In genomic region chr1:152301355-152301754, GRCm38 (mm10) we compare ENCODE assay signal across 17 mouse cellular contexts.
DNase-seq lines count a peak whose midpoint lies in the region; ATAC-seq lines count a peak whose summit lies in the region.
"Had no signal": no experiment of that assay in that cellular context is flagged by ENCODE, and none has a peak within 500 bp of the region (broad histone marks: within the 10 kb centered on the region; RNA-seq: fewer than 3 reads in every experiment).

No protein-coding gene starts in this region.

- H3K4me2 ChIP-seq in forebrain, embryonic 13.5 days: no peak overlapping the region
- no peak overlapping the region for H3K4me2 ChIP-seq in midbrain, embryonic 16.5 days (ENCODE audit: low read length)
- H3K4me2 ChIP-seq: liver, embryonic 12.5 days; lung, embryonic 15.5 days had no signal

- H3K9me3 ChIP-seq in forebrain, embryonic 13.5 days (replicated peaks): 0 out of 2 replicates have a peak, but pooled peaks cover 4% of the 10 kb centered on the region
- H3K9me3 ChIP-seq in forebrain, embryonic 10.5 days: peaks cover 4% of the 10 kb centered on the region; the same call in 1 of the 2 replicates
- H3K9me3 ChIP-seq in midbrain, embryonic 16.5 days (replicated peaks; ENCODE audit: control insufficient read depth, low read length, poor library complexity, severe bottlenecking): no peaks in the 10 kb centered on the region
- H3K9me3 ChIP-seq: hindbrain, embryonic 10.5 days; liver, embryonic 12.5 days; lung, embryonic 15.5 days had no signal

- no peaks in the 10 kb centered on the region for H3K27me3 ChIP-seq in forebrain, embryonic 13.5 days
- H3K27me3 ChIP-seq in forebrain, embryonic 10.5 days (ENCODE audit: poor library complexity, severe bottlenecking): no peaks in the 10 kb centered on the region
- no peaks in the 10 kb centered on the region for H3K27me3 ChIP-seq in midbrain, embryonic 16.5 days (ENCODE audit: control insufficient read depth, insufficient read depth, low read depth, low read length)
- H3K27me3 ChIP-seq: liver, embryonic 12.5 days; lung, embryonic 15.5 days had no signal

- no peak overlapping the region for H3K9ac ChIP-seq in forebrain, embryonic 13.5 days
- no peak overlapping the region for H3K9ac ChIP-seq in midbrain, embryonic 16.5 days (ENCODE audit: low read depth, low read length)
- H3K9ac ChIP-seq: liver, embryonic 12.5 days; lung, embryonic 15.5 days had no signal

- no peak for DNase-seq in forebrain, embryonic 10.5 days (ENCODE audit: extremely low spot score, low spot score)
- DNase-seq in layer of hippocampus, adult 11-12 months (ENCODE audit: low spot score): peak; percentile 7
- no peak for DNase-seq in layer of hippocampus, postnatal 25 days (ENCODE audit: extremely low spot score in 1 of 2, low spot score in 1 of 2)
- DNase-seq in brain, adult 2 months (ENCODE audit: low read depth, low spot score): peak; percentile 67
- DNase-seq in retina, embryonic 14.5 days (ENCODE audit: low spot score): no peak
- DNase-seq: cerebellum, postnatal 10 days; gastrocnemius, postnatal 25 days; kidney, adult 2 months; kidney, postnatal 36 days; retina, postnatal 1 day; thymus, postnatal 25 days had no signal

- no peak overlapping the region for H3K4me3 ChIP-seq in forebrain, embryonic 13.5 days
- H3K4me3 ChIP-seq in forebrain, embryonic 10.5 days: no peak overlapping the region
- H3K4me3 ChIP-seq in midbrain, embryonic 16.5 days (ENCODE audit: low read depth, low read length): no peak overlapping the region
- H3K4me3 ChIP-seq: hindbrain, embryonic 10.5 days; liver, embryonic 12.5 days; lung, embryonic 15.5 days had no signal

- WGBS in forebrain, embryonic 13.5 days: 63% methylated on average over 8 of the region's 8 CpGs
- 82% methylated on average over 8 of the region's 8 CpGs for WGBS in forebrain, embryonic 10.5 days
- WGBS in midbrain, embryonic 16.5 days: 53% methylated on average over 8 of the region's 8 CpGs

- H3K27ac ChIP-seq in forebrain, embryonic 13.5 days: no peak overlapping the region
- H3K27ac ChIP-seq in forebrain, embryonic 10.5 days: no peak overlapping the region
- H3K27ac ChIP-seq in midbrain, embryonic 16.5 days (ENCODE audit: low read length): no peak overlapping the region
- H3K27ac ChIP-seq: hindbrain, embryonic 10.5 days; liver, embryonic 12.5 days; lung, embryonic 15.5 days had no signal

- H3K36me3 ChIP-seq in forebrain, embryonic 13.5 days (ENCODE audit: poor library complexity, severe bottlenecking): no peaks in the 10 kb centered on the region
- H3K36me3 ChIP-seq in forebrain, embryonic 10.5 days (replicated peaks): no peaks in the 10 kb centered on the region
- no peaks in the 10 kb centered on the region for H3K36me3 ChIP-seq in midbrain, embryonic 16.5 days (ENCODE audit: control insufficient read depth, insufficient read depth, low read length)
- H3K36me3 ChIP-seq: hindbrain, embryonic 10.5 days; liver, embryonic 12.5 days; lung, embryonic 15.5 days had no signal

- H3K4me1 ChIP-seq in forebrain, embryonic 13.5 days: no peaks in the 10 kb centered on the region
- no peaks in the 10 kb centered on the region for H3K4me1 ChIP-seq in forebrain, embryonic 10.5 days
- H3K4me1 ChIP-seq in midbrain, embryonic 16.5 days (ENCODE audit: control insufficient read depth, insufficient read depth, low read length): 0 out of 2 replicates have a peak, but pooled peaks cover 2% of the 10 kb centered on the region
- H3K4me1 ChIP-seq: liver, embryonic 12.5 days; lung, embryonic 15.5 days had no signal

- peak; percentile 50; the same call in 1 of the 2 replicates for ATAC-seq in forebrain, embryonic 13.5 days
- ATAC-seq in midbrain, embryonic 16.5 days: peak; percentile 56; the same call in 1 of the 2 replicates
- no peak for ATAC-seq in inflammation-experienced regulatory T-cells, adult 6 months
- ATAC-seq: liver, embryonic 12.5 days had no signal

Comparison
In these comparisons a context has a peak if more than half of its experiments do, and no peak if none do; other contexts are left out.
1. DNase-seq: peak in layer of hippocampus, adult 11-12 months (single experiment) and brain, adult 2 months (single experiment); none in forebrain, embryonic 10.5 days (single experiment), layer of hippocampus, postnatal 25 days (0 of 2) and retina, embryonic 14.5 days (single experiment).